Mouse (Mus musculus): ENCODE data around the gene Glod5.

- TF ChIP-seq EP300 (optimal IDR thresholded peaks at IDR 0.05) (no peak), CTCF (IDR thresholded peaks at IDR 0.05; ENCODE audit: low read depth) (no peak)
Measured at GRCm38 (mm10) chrX:7958868-7959267, 59.4 kb downstream of the Glod5 start.

Measured in stomach, postnatal 0 days (tissue).